Mouse (Mus musculus): ENCODE measurements at regions not wholly inside any gene's neighbourhood (a gene's known extent, or its start where the extent isn't known, plus 50 kb on each side); places are given as distances from the start of the nearest gene placed in this dataset.

GRCm38 (mm10) chr13:52046700-52047099, 200.2 kb downstream of the Gadd45g start:
- TF ChIP-seq POLR2A (IDR thresholded peaks at IDR 0.05; ENCODE audit: extremely low read depth, insufficient read depth, low read length) (no peak), CTCF (IDR thresholded peaks at IDR 0.05; ENCODE audit: low read depth, low read length) (no peak)

All from liver, adult 2 months (tissue).